Mouse (Mus musculus): ENCODE data around the gene Hunk. TPM values are rescaled to one million over a fixed set of nuclear protein-coding genes. Genes with fewer than 3 reads are reported as not detected.

The Hunk gene
- total RNA-seq, 2 experiments from 2014 or later, result 12.7 to 18.7 TPM

DNA sequence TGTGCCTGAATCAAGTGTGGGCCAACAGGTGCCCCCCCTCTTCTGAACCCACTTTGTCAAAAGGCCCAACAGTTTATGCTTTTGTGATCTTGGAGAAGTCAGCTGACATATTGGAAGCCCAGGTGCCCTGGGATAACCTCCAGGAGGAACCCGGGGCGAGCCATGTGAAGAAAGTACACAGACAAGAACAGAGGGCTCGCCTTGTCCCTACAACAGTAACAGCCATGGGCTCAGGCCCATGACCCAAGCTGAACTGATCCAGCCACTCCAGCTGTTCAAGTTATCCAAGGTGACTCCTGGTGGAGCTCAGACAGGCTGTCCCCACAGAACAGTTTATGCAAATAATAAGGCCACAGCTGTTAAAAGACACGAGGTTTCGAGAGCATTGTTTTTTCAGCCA is 153.1 kb downstream of the Hunk start:
- DNase-seq (ENCODE audit: low spot score in 2 of 2), result no peak
- intact Hi-C loops (cut with DNase I), result no loop called here

DNA sequence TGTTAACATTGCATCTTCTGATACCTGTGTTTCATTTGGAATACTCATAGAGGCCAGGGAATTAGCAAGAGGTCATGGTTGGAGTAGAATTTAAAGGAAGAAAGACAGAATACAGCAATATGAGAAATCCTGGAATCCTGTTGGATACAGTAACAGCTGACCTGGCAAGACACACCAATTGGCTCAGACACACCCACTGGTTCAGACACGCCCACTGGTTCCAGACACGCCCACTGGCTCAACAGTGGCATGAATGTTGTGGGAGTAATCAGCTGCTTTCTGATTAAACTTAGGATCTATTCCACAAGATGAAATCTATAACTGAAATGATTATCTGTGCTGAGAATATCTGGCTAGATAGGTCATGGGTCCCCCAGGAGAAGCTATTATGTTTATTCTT is 155.4 kb downstream of the Hunk start:
- no peak for DNase-seq (ENCODE audit: low spot score in 2 of 2)
- intact Hi-C loops (cut with DNase I), result no loop called here

- no peak for DNase-seq (ENCODE audit: low spot score in 2 of 2)
- intact Hi-C loops (cut with DNase I), result no loop called here
Measured at GRCm38 (mm10) chr16:90542383-90542782, 156.6 kb downstream of the Hunk start.

DNA sequence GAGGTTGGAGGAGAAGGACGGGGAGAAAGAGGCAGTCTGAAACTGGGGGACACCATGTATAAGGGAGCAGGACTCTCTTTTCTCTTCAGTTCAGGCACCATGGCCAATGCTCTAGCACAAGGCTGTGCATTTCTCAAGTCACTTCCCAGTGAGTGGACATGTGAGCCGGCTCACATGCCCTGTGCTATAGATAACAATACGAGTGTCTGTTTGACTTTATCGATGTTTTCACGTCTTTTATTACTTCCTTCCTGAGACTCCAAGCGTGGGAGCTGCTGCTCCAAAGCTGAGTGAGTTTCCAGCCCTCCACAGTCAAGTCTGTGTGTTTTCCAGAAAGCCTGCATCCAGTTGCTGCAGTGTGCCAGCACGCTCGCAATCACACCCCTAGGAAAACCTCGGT is 158.4 kb downstream of the Hunk start:
- intact Hi-C loops (cut with DNase I), result no loop called here
- DNase-seq (ENCODE audit: low spot score in 2 of 2), result no peak

DNA sequence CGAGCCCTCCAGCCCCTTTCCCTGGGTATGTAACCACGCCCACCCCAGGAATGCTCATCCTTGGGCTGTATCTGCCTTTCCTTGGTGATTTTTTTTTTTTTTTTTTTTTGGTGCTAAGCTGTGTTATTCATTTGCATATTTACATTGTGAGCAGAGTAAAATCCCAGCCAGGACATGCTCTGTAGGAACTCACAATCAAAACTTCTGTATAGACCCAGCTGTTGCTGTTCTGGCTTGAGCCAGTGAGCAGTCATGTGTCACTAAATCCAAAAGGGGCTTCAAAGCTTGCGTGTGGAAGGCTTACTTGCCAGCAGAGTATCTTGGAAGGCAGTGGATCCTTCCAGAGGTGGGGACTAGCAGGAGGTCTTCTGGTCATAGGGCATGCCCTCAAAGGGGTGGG is 159.7 kb downstream of the Hunk start:
- intact Hi-C loops (cut with DNase I), result no loop called here
- no peak for DNase-seq (ENCODE audit: low spot score in 2 of 2)

- no peak for DNase-seq (ENCODE audit: low spot score in 2 of 2)
- intact Hi-C loops (cut with DNase I), result no loop called here
Measured at GRCm38 (mm10) chr16:90546591-90546990, 160.8 kb downstream of the Hunk start.

GRCm38 (mm10) chr16:90547996-90548395 is 162.2 kb downstream of the Hunk start:
- DNase-seq (ENCODE audit: low spot score in 2 of 2), result no peak
- intact Hi-C loops (cut with DNase I), result no loop called here

Other genes starting within 250 kb of the Hunk start
- 100 to 1,000 TPM; 108 to 118 TPM for gene Tiam1, start 242.2 kb upstream of the Hunk start, total RNA-seq (2021)
- 100 to 1,000 TPM; 389 to 390 TPM for gene Sod1, start 165.3 kb upstream of the Hunk start, total RNA-seq (2021)
- 10 to 100 TPM; 41.1 to 42.8 TPM for gene Scaf4, start 101.5 kb upstream of the Hunk start, total RNA-seq (2021)

Measured in left cerebral cortex, postnatal 25 days (tissue).